In genomic region chr19:40962988-40963387, GRCm38 (mm10) we compare ENCODE assay signal across 8 mouse cellular contexts. TPM values are rescaled to one million over a fixed set of nuclear protein-coding genes. Genes with fewer than 3 reads are reported as not detected.
DNase-seq lines count a peak whose midpoint lies in the region; ATAC-seq and TF ChIP-seq lines count a peak whose summit lies in the region.

No protein-coding gene starts in this region.

- 55% methylated on average over 12 of the region's 12 CpGs for WGBS in intestine, postnatal 0 days
- WGBS in intestine, embryonic 16.5 days: 50% methylated on average over 12 of the region's 12 CpGs
- WGBS in liver, embryonic 13.5 days (ENCODE audit: insufficient replicate concordance): 14% methylated on average over 12 of the region's 12 CpGs

- H3K9ac ChIP-seq in intestine, postnatal 0 days (ENCODE audit: low read depth, low read length): no peak overlapping the region
- no peak overlapping the region for H3K9ac ChIP-seq in intestine, embryonic 16.5 days (ENCODE audit: low read depth, low read length)
- no peak overlapping the region for H3K9ac ChIP-seq in liver, embryonic 13.5 days

- no peak overlapping the region for H3K27ac ChIP-seq in intestine, postnatal 0 days (ENCODE audit: low read depth, low read length)
- H3K27ac ChIP-seq in intestine, embryonic 16.5 days (ENCODE audit: low read length): no peak overlapping the region
- H3K27ac ChIP-seq in liver, embryonic 13.5 days: no peak overlapping the region

- H3K4me1 ChIP-seq in intestine, postnatal 0 days (replicated peaks; ENCODE audit: control insufficient read depth, insufficient read depth, low read length): no peaks in the 10 kb centered on the region
- H3K4me1 ChIP-seq in intestine, embryonic 16.5 days (ENCODE audit: control insufficient read depth, insufficient read depth, low read length): peaks cover 13% of the 10 kb centered on the region
- H3K4me1 ChIP-seq in liver, embryonic 13.5 days (replicated peaks): peaks cover 19% of the 10 kb centered on the region

- DNase-seq in MEL-GATA-1-ER (ENCODE audit: extremely low read depth, low read depth) (peak; percentile 42), adipocyte (ENCODE audit: low spot score) (no peak)
- peak; percentile 65 for DNase-seq in embryo, embryonic 11 days
- DNase-seq in hindlimb bud, embryonic 11.5 days (ENCODE audit: extremely low spot score, low read depth, low spot score): peak; percentile 14
- peak; percentile 36 for DNase-seq in liver, embryonic 13.5 days
- DNase-seq in retina, embryonic 14.5 days (ENCODE audit: low spot score): peak; percentile 76

- no peak overlapping the region for H3K4me3 ChIP-seq in intestine, postnatal 0 days (ENCODE audit: low read depth, low read length)
- H3K4me3 ChIP-seq in intestine, embryonic 16.5 days (ENCODE audit: low read length): no peak overlapping the region
- no peak overlapping the region for H3K4me3 ChIP-seq in liver, embryonic 13.5 days (replicated peaks)

- TF ChIP-seq CTCF in intestine, postnatal 0 days (IDR thresholded peaks at IDR 0.05; ENCODE audit: low read depth): peak; percentile 78

- H3K4me2 ChIP-seq in intestine, postnatal 0 days (replicated peaks; ENCODE audit: low read depth): no peak overlapping the region
- no peak overlapping the region for H3K4me2 ChIP-seq in intestine, embryonic 16.5 days (ENCODE audit: low read depth, low read length)
- H3K4me2 ChIP-seq in liver, embryonic 13.5 days: peak overlapping the region; percentile 33

- no peaks in the 10 kb centered on the region for H3K9me3 ChIP-seq in intestine, postnatal 0 days (ENCODE audit: control insufficient read depth)
- H3K9me3 ChIP-seq in intestine, embryonic 16.5 days (ENCODE audit: control insufficient read depth, low read length): no peaks in the 10 kb centered on the region
- H3K9me3 ChIP-seq in liver, embryonic 13.5 days (replicated peaks): no peaks in the 10 kb centered on the region

- no peak for ATAC-seq in intestine, postnatal 0 days
- ATAC-seq in intestine, embryonic 16.5 days: no peak
- ATAC-seq in liver, embryonic 13.5 days (ENCODE audit: low read depth): peak; percentile 57; the same call in 1 of the 2 replicates

- peaks cover 6% of the 10 kb centered on the region; the same call in 1 of the 2 replicates for H3K36me3 ChIP-seq in intestine, postnatal 0 days (ENCODE audit: control insufficient read depth, insufficient read depth)
- H3K36me3 ChIP-seq in intestine, embryonic 16.5 days (ENCODE audit: control insufficient read depth, insufficient read depth, low read length): no peaks in the 10 kb centered on the region
- H3K36me3 ChIP-seq in liver, embryonic 13.5 days: no peaks in the 10 kb centered on the region

- H3K27me3 ChIP-seq in intestine, postnatal 0 days (replicated peaks; ENCODE audit: control insufficient read depth, insufficient read depth, low read length): no peaks in the 10 kb centered on the region
- no peaks in the 10 kb centered on the region for H3K27me3 ChIP-seq in intestine, embryonic 16.5 days (replicated peaks; ENCODE audit: control insufficient read depth, insufficient read depth, low read length)
- peaks cover 5% of the 10 kb centered on the region for H3K27me3 ChIP-seq in liver, embryonic 13.5 days

RNA-seq across cellular contexts. Expression of gene Blnk, which starts 31.3 kb away (rescaled TPM):
- 21.2 and 23.8 TPM in 2 replicates for polyA plus RNA-seq in intestine, postnatal 0 days (2015; fragmentation: Nextera tagmentation; extraction: Ambion mirVana)
- polyA plus RNA-seq in intestine, embryonic 16.5 days (2015; fragmentation: Nextera tagmentation; extraction: Ambion mirVana): 22.6 and 27.3 TPM in 2 replicates
- polyA plus RNA-seq in liver, embryonic 13.5 days (2015; fragmentation: Nextera tagmentation; extraction: Ambion mirVana): 0.48 and 0.65 TPM in 2 replicates

Comparison
In these comparisons a context has a peak if more than half of its experiments do, and no peak if none do; other contexts are left out.
1. RNA of gene Blnk, which starts 31.3 kb away (polyA plus RNA-seq): 21.2 to 23.8 TPM in intestine, postnatal 0 days and 22.6 to 27.3 TPM in intestine, embryonic 16.5 days; 0.48 to 0.65 TPM in liver, embryonic 13.5 days; every median in the first group is over 10 times any median in the second.